Mouse (Mus musculus) G1E (cell line): ENCODE measurements around the gene Qrich1.

Experiments
- CTCF ChIP-seq: IDR thresholded peaks from 2 replicates; pipeline ENCODE4 v1.5.1; 2012; ENCODE audit warnings: low read depth, low read length, inconsistent platforms, mixed read lengths
- GATA1 ChIP-seq: IDR thresholded peaks from 2 replicates; pipeline ENCODE4 v1.6.1; 2012; ENCODE audit warnings: borderline replicate concordance, low read length, inconsistent platforms, mixed read lengths
- GATA2 ChIP-seq: IDR thresholded peaks from 2 replicates; pipeline ENCODE4 v1.6.1; 2012; ENCODE audit warnings: low read depth, low read length, inconsistent platforms, borderline replicate concordance
- POLR2AphosphoS5 ChIP-seq: IDR thresholded peaks from 2 replicates; pipeline ENCODE4 v1.6.1; 2012; ENCODE audit warnings: low read depth, low read length, inconsistent platforms; ENCODE audit not compliant: insufficient replicate concordance
- TAL1 ChIP-seq: conservative IDR thresholded peaks from 2 replicates; pipeline ENCODE4 v1.6.1; 2012; ENCODE audit warnings: low read depth, low read length, inconsistent platforms, mixed read lengths

- no peak for TF ChIP-seq CTCF
- no peak for TF ChIP-seq GATA1
- no peak for TF ChIP-seq TAL1
- TF ChIP-seq POLR2AphosphoS5 = no peak
- TF ChIP-seq GATA2 = no peak
Observed at GRCm38 (mm10) chr9:108569381-108570206, 53.0 kb downstream of the Qrich1 start, which contains the start of gene Dalrd3.
